Mouse (Mus musculus) hindbrain, postnatal 0 days (tissue): ENCODE measurements at regions not wholly inside any gene's neighbourhood (a gene's known extent, or its start where the extent isn't known, plus 50 kb on each side); places are given as distances from the start of the nearest gene placed in this dataset.

Source experiments
- ATAC-seq: fragments of 200-750 bp; cut with Nextera tagmentation; 2 replicates; pipeline ENCODE4 v1.8.0; 2017; ENCODE audit warnings: mild to moderate bottlenecking, moderate TSS enrichment, moderate library complexity
- DNase-seq: peaks from one replicate; pipeline ENCODE4 v3.0.0-alpha.2; 2015; ENCODE audit warnings: low spot score
- H3K27ac ChIP-seq: fragments of 300-500 bp; sonication (generic); 2 replicates; pipeline ENCODE4 v1.5.1; 2014; ENCODE audit warnings: mild to moderate bottlenecking
- H3K27me3 ChIP-seq: fragments of 300-500 bp; sonication (generic); 2 replicates; pipeline ENCODE4 v1.6.1; 2014; ENCODE audit warnings: low read length, mixed read lengths; ENCODE audit not compliant: insufficient read depth
- H3K36me3 ChIP-seq: fragments of 300-500 bp; sonication (generic); 2 replicates; pipeline ENCODE4 v1.6.1; 2014; ENCODE audit warnings: low read length, mixed read lengths; ENCODE audit not compliant: insufficient read depth
- H3K4me1 ChIP-seq: fragments of 300-500 bp; sonication (generic); 2 replicates; pipeline ENCODE4 v1.6.1; 2014; ENCODE audit warnings: antibody characterized with exemption, low read length, mixed read lengths; ENCODE audit not compliant: insufficient read depth
- H3K4me2 ChIP-seq: fragments of 300-500 bp; sonication (generic); 2 replicates; pipeline ENCODE4 v1.6.1; 2014; ENCODE audit warnings: low read depth, mild to moderate bottlenecking, low read length, moderate library complexity, mixed read lengths
- H3K4me3 ChIP-seq: fragments of 300-500 bp; sonication (generic); 2 replicates; pipeline ENCODE4 v1.5.1; 2014; ENCODE audit warnings: low read length
- H3K9ac ChIP-seq: fragments of 300-500 bp; sonication (generic); replicated peaks from 2 replicates; pipeline ENCODE4 v1.6.1; 2014; ENCODE audit warnings: mild to moderate bottlenecking, low read length, moderate library complexity, mixed read lengths
- H3K9me3 ChIP-seq: fragments of 300-500 bp; sonication (generic); 2 replicates; pipeline ENCODE4 v1.6.1; 2016; ENCODE audit warnings: low read length, mixed read lengths
- CTCF ChIP-seq: IDR thresholded peaks from 2 replicates; pipeline ENCODE4 v1.5.1; 2016; ENCODE audit warnings: antibody characterized with exemption, control low read depth, low read depth
- WGBS: fragments of 180-500 bp; shearing (Covaris S2); extraction: QIAGEN DNeasy Blood & Tissue Kit; methylation state at CpG from one replicate; pipeline ENCODE4 v1.1.7; 2014; 5-methylcytosine and 5-hydroxymethylcytosine counted together

DNA sequence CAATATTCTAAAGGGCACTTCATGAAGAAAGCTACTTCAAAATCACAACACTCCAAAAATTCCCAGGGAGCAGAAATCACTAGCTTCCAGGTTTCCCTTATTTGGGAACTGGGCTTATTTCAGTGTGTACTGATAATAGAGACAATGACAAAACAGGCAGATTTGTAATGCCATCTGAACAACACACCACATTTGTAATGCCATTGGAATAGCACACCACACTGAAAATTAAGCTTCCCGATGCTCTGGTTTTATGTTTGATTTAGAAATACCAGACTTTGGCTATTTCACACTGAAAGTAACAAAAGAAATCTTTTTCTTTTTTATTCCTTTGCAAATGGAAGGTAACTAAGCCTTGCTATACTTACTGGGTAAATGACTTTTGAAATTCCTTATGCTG is 343.5 kb upstream of the Cdh20 start:
- Histone ChIP-seq H3K27ac (no peak overlapping the region), H3K4me2 (no peak overlapping the region), H3K36me3 (no peaks in the 10 kb centered on the region), H3K4me3 (no peak overlapping the region), H3K27me3 (no peaks in the 10 kb centered on the region), H3K9me3 (no peaks in the 10 kb centered on the region), H3K4me1 (no peaks in the 10 kb centered on the region), H3K9ac (no peak overlapping the region)
- ATAC-seq: no peak
- 85% methylated on average over 1 of the region's 1 CpGs for WGBS
- no peak for DNase-seq
- no peak for TF ChIP-seq CTCF

GRCm38 (mm10) chr1:104425307-104425706 is 343.0 kb upstream of the Cdh20 start:
- DNase-seq (no peak), ATAC-seq (no peak)
- H3K4me2 ChIP-seq: no peak overlapping the region
- 86% methylated on average over 1 of the region's 1 CpGs for WGBS
- H3K4me3 ChIP-seq: no peak overlapping the region
- H3K27me3 ChIP-seq: no peaks in the 10 kb centered on the region
- TF ChIP-seq CTCF: no peak
- H3K27ac ChIP-seq: no peak overlapping the region
- no peaks in the 10 kb centered on the region for H3K9me3 ChIP-seq
- no peaks in the 10 kb centered on the region for H3K4me1 ChIP-seq
- no peak overlapping the region for H3K9ac ChIP-seq
- no peaks in the 10 kb centered on the region for H3K36me3 ChIP-seq

DNA sequence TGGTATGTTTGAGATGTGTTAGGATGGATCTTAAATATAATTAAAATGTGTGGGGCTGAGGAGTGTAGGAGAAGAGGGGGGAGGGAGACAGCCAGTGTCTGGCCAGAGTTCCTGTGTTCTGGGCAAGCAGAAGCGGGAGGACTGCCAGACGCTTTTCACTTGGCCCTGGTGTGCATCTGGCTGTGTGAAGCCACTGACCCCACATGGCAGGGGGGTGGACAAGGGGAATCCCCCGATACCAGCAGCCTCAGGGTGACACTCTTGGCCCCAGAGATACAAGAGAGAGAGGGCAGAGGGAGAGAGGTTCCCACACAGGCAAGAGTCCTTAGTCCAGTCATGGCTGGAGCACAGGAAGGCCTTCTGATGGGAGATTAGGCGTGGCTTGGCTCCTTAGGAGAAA is 318.7 kb upstream of the Cdh20 start:
- no peak for DNase-seq
- no peak overlapping the region for H3K4me3 ChIP-seq
- TF ChIP-seq CTCF: no peak
- no peaks in the 10 kb centered on the region for H3K27me3 ChIP-seq
- WGBS: 58% methylated on average over 4 of the region's 4 CpGs
- no peak for ATAC-seq
- no peaks in the 10 kb centered on the region for H3K4me1 ChIP-seq
- no peak overlapping the region for H3K27ac ChIP-seq
- no peak overlapping the region for H3K9ac ChIP-seq
- no peaks in the 10 kb centered on the region for H3K36me3 ChIP-seq
- no peak overlapping the region for H3K4me2 ChIP-seq
- no peaks in the 10 kb centered on the region for H3K9me3 ChIP-seq

DNA sequence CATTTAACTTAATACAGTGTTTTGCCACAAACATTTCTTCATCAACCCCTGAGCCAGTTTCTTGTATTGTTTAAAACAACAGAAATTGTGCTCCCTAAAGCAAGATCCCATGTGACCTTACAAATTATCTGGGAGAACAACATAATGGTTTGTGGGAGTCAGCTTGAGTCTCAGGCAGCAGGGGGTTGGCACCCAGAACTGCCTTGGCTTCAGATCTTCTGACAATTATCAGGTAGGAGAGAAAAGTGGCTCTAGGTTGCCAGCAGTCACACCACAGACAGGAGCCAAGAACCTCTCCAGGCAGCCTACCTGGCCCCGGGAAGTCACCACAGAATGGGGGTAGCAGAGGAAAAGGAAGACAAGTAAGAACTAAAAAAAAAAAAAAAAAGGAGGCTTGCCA is 299.8 kb upstream of the Cdh20 start:
- TF ChIP-seq CTCF: no peak
- ATAC-seq (no peak), DNase-seq (no peak)
- H3K4me2 ChIP-seq: no peak overlapping the region
- no peaks in the 10 kb centered on the region for H3K27me3 ChIP-seq
- H3K36me3 ChIP-seq: no peaks in the 10 kb centered on the region
- H3K27ac ChIP-seq: no peak overlapping the region
- H3K4me3 ChIP-seq: no peak overlapping the region
- H3K4me1 ChIP-seq: no peaks in the 10 kb centered on the region
- 74% methylated on average over 1 of the region's 1 CpGs for WGBS
- H3K9ac ChIP-seq: no peak overlapping the region
- no peaks in the 10 kb centered on the region for H3K9me3 ChIP-seq

- Histone ChIP-seq H3K36me3 (no peaks in the 10 kb centered on the region), H3K9ac (no peak overlapping the region), H3K4me1 (no peaks in the 10 kb centered on the region), H3K4me2 (no peak overlapping the region), H3K4me3 (no peak overlapping the region), H3K27me3 (no peaks in the 10 kb centered on the region), H3K9me3 (no peaks in the 10 kb centered on the region), H3K27ac (no peak overlapping the region)
- DNase-seq (peak; percentile 40), ATAC-seq (no peak)
- TF ChIP-seq CTCF: no peak
- WGBS: 31% methylated on average over 2 of the region's 2 CpGs
Measured at GRCm38 (mm10) chr1:104479757-104480156, 288.6 kb upstream of the Cdh20 start.
